Mouse (Mus musculus) heart, adult 18-20 months (tissue): ENCODE measurements around the gene Stac. TPM values are rescaled to one million over a fixed set of nuclear protein-coding genes. Genes with fewer than 3 reads are reported as not detected.

Experiments
- DNase-seq, 2 experiments: peaks; one replicate each; pipeline ENCODE4 v3.0.0; 2021 to 2022; ENCODE audit warnings: mixed read lengths in 1 of 2
- total RNA-seq, 2 experiments: library from RNA; stranded (reverse); gene quantifications; 2 replicates each; pipeline ENCODE4 v1.2.3; 2021

Stac gene
- total RNA-seq, 2 experiments from 2014 or later: 0.32 to 0.49 TPM

GRCm38 (mm10) chr9:111514586-111515473 is 175.3 kb downstream of the Stac start:
- DNase-seq: no peak
